Mouse (Mus musculus) left cerebral cortex, postnatal 14 days (tissue): ENCODE data around the gene Pigq. TPM values are rescaled to one million over a fixed set of nuclear protein-coding genes. Genes with fewer than 3 reads are reported as not detected.

Experiments used
- DNase-seq, 2 experiments: peaks; one replicate each; pipeline ENCODE4 v3.0.0; 2021 to 2022; ENCODE audit warnings: low spot score in 2 of 2, mixed read lengths in 1 of 2
- intact Hi-C: fragments of 180-260 bp; cut with DNase I; formaldehyde crosslinking; loops from one replicate; pipeline ENCODE4 v1.15.1; 2025
- total RNA-seq, 2 experiments: library from RNA; stranded (reverse); gene quantifications; 2 replicates each; pipeline ENCODE4 v1.2.3; 2021

Pigq gene
- total RNA-seq, 2 experiments from 2014 or later: 138 to 145 TPM

DNA sequence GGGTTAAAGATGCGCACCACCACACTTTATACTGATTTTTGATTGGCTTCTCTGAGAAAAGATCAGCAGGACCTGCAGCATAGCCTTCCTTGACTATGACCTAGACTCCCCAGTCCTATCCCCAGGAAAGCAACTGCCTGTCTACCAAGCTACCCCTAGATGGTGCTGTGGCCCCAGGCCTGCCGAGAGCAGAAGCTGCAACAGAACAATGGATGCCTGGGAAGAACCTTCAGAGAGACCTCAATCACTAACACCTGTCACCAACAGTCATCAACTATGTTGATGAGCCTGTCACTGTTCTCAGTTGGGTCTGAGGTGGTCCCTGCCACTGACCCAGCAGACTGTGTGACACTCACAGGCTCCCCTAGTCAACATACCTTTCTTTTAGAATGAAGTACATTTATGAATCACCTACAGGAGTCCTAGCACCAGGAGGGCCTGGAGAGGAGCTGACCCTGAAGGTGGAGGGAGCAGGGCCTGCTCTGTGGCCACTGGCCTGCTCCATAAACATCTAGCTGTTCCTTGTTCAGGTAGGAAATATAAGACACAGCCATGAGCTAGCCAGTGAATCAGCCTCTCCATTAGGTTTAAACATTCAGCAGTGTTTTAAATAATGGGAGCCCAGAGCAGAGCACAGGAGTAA, 50.6 kb downstream of the Pigq start:
- intact Hi-C loops: loop anchor here (5.0 kb wide), 1 partner anchor 93 kb away; the partner anchor contains the start of gene Capn15
- DNase-seq: peak in 1 of 2 experiments; percentile 71

DNA sequence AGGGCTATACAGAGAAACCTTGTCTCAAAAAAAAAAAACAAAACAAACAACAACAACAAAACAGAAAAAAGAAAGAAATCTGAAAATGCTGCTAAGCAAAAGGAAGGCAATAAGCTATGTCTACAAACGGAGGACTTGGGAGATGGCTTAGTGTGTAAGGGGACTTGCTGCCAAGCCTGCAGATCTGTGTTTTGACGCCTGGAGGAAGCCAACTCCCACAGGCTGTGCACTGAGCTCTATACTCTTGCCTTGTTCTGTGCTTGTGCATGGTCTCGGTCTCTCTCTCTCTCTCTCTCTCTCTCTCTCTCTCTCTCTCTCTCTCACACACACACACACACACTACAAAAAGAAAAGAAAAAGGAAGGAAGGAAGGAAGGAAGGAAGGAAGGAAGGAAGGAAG, 55.9 kb downstream of the Pigq start:
- DNase-seq: no peak
- intact Hi-C loops: no loop called here

DNA sequence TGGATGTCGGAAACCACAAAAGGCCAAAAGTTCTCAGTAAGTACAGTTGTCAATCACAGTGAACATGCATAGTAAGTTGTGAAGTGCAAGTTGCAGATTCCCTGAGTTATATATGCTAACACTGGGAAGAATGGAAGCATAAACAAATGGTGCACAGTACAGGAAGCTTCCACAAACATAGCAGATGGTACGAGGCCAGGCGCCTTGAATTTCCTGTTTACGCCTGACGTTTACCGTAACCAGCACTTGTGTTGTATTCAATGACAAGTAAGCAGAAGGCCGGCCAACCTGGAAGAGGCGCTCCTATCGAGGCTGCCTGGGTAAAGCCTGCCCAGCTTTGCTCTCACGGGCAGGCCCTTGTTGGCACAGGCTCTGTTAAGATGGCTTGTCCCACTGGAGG, 57.3 kb downstream of the Pigq start:
- intact Hi-C loops: no loop called here
- no peak for DNase-seq

DNA sequence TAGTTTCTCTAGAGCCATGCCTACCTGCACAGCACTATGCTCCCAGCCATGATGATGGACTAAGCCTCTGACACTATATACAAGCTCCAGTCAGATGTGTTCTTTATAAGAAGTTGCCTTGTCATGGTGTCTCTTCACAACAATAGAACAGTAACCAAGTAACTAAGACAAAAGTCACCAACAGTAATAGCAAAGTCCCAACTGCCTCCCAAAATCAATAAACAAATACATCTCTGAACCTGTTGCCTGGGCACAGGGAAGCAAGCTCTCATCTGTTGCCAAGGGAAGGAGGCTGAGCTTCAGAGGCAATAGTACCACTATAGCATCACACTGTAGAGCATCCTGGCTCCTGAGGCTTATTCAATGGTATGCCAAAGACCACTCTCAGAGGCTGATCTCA, 57.9 kb downstream of the Pigq start:
- DNase-seq: no peak
- intact Hi-C loops: no loop called here

DNA sequence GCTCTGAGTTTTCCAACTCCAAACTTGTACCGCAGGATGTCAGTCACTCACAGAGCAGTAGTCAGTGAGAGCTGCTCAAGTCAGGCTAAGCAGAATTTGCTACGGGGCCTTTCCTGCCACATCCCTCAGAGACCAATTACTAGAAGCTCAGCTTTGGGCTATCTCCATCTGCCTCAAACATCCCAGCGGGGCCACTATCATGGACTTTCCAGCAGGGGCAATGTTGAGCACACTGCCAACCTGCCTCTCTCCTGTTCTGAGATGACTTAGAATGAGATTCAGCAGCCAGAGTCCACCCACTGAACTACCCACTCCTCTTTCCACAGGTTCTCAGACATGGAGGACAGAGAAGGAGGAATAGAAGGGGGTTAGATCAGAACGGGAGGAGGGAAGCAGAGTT, 59.1 kb downstream of the Pigq start:
- no peak for DNase-seq
- intact Hi-C loops: no loop called here

DNA sequence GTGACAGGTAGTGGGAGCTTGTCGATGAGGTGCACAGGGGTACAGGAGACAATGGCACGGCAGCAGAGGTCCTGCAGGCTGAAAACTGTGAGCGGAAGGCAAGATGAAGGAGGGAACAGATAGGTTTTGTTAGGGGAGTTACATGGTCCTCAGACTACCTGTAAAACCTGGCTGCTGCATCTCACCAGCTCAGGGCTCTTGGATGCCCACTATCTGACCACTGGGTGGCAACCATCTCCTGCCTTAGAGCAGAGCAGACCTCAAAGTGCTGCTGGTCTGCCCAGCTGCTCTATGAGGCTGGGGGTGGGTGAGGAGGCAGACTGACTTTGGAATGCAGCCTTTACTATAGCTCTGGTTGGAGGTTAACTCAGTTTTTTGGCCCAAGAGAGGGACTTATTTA, 60.9 kb downstream of the Pigq start:
- intact Hi-C loops: no loop called here
- no peak for DNase-seq

DNA sequence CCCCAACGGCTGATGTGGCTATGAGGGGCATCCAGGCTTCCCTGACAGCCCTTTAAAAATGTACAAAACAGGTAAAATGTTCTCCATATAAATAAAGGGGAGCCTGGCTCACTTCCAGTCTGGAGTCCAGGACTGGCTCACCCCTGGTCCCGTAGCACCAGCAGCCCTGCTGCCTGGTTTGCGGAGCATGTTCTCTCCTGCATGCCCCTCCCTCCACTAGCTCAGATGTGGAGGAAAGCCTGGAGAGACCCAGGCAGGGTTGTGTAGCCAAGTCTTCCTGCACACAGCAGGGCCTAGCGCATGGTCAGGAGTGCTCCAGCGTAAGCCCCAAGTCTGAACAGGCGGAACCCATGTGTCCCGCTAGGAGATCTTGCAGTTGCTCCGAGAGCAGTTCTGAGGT, 61.5 kb downstream of the Pigq start:
- intact Hi-C loops: no loop called here
- no peak for DNase-seq

DNA sequence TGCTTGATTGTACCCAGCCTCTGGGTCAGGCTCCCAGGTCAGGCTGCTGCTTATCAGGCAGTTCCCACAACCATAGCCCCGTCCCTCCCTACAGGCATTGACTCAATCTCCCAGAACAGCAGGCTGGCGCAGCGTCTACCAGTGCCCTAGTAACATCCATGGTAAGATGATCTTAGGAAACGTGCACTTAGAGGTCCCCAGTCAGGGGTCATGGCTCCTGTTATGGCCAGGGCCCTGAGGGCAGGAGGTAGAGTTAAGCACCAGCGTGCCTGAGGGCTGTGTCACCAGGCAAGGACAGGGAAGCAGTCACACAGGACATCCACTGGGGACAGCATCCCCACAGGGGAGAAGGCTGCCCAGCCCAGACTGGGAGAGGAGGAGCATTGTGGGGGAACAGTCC, 62.4 kb downstream of the Pigq start:
- intact Hi-C loops: no loop called here
- DNase-seq: no peak

DNA sequence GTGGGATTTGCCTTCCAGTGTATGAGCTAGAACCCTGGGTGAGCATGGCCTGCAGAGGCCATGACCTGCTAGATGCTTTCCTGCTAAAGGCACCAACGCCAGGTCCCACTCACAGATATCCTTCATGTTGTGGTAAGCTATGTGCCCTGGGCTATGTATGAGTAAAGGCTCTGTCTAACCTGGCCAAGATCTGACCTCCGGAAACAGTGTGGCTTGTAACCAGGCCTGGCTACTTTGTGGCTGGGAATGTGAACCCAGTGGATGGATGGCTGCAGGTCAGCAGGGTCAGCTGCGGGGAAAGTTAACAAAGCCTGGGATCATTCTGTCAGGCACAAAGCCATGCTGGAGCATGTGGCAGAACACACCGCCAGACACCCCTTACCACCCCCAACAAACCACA, 63.0 kb downstream of the Pigq start:
- no peak for DNase-seq
- intact Hi-C loops: no loop called here

DNA sequence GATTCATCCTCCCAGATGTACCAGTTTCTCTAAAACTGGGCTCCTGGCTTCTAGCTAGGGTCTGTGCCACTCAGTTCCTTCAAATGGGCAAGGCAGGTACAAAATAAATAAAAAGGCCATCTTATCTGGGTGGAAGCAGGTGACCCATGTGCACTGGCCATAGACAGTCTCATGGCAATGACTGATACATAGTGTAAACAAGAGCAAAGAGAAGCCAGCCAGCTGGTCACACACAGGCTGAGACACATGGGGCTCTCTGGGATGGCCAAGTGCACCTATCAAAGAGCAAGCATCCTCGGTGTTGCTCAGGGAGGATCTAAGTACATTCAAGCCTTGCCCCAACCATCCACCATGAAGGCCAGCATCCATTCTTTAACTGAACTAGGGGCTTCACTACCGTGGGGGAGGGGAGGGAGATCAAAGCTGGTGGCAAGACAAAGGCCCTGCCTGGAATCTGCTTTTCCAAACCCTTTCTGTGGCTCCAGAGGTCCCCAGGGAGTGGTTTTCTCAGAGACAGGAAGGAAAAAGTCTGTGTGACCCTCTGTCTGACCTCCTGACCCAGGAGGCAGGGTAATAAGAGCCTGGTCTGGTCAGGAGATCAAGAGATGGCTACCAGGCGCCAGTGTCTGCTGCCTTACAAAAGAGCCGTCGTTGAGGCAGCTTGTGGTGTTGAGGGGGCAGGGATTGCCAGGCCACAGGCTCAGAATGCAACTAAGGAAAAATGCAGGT, 63.7 kb downstream of the Pigq start:
- intact Hi-C loops: no loop called here
- DNase-seq: no peak

DNA sequence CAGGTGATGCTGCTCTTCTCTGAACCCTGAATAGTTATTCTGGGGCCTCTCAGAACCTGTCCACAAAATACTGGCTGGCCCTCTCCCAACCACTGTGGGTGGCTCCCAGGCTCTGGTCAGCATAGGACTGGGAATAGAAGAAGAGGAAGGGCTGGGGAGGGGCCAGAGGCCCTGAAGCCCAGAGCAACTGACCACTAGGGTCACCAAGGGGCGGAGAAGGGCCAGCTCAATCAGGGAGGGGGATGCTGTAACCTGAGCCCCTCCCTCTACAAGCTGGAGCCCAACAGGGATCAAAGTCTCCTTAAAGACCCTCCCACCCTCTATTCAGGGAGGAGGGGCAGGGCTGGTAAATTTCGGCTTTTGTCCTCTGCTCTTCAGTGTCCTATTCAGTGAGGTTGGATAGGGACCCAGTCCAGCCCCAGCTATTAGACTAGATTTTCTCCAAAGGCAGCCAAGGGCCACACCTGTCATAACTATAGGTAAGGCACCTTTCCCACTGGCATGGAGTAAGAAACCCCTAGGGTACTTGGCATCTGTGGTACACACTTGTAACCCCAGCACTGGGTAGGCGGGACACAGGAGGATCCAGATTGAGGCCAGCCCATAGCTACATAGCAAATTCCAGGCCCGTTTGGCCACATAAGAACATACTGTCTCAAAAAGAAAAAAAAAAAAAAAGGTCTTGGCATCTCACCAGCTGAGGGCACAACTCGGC, 64.4 kb downstream of the Pigq start, which contains the start of gene Wfikkn1:
Gene Wfikkn1 (minus strand): TSS at position 663 of the 715 bp plus-strand sequence.
- DNase-seq: no peak
- intact Hi-C loops: no loop called here

DNA sequence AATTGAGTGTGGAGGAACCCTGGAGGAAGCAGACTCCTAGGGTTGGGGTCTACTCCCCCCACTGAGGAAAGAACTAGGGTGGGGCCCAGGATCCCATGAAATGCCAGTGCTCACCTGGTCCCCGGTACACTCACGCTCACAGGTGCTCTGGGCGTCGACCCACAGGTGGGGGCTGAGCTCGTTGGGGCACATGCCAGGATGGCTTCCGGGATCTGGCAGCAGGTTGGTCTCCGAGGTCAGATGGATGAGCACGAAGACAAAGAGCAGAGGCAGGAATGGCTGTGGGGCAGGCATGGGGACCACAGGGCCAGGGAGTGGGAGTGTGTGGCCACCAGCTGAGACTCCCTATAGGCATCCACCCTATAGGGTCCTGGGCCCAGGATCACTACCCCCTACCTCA, 65.0 kb downstream of the Pigq start:
- intact Hi-C loops: loop anchor here (5.0 kb wide), 1 partner anchor 43 kb away; no protein-coding TSS in a partner anchor
- no peak for DNase-seq

DNA sequence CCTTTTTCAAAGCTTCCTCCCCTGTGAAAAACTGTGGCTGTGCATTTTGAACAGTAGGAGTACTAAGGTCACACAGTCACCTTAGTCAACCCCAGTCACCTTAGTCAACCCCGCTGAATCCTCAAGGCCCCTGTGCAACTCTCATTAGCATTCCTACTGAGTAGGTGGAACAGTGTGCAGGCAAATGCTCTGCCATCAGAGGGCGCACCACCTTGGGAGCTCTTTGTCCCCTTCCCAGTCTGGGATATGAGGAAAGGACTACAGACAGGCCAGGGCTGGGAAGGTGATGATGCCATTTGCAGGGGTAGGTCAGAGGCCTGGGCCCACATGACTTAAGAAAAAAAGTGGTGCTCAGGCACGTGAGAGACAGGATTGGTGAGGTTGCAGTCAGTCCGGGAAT, 65.5 kb downstream of the Pigq start:
- intact Hi-C loops: loop anchor here (5.0 kb wide), 1 partner anchor 43 kb away; no protein-coding TSS in a partner anchor
- DNase-seq: peak; percentile 62 to 67

DNA sequence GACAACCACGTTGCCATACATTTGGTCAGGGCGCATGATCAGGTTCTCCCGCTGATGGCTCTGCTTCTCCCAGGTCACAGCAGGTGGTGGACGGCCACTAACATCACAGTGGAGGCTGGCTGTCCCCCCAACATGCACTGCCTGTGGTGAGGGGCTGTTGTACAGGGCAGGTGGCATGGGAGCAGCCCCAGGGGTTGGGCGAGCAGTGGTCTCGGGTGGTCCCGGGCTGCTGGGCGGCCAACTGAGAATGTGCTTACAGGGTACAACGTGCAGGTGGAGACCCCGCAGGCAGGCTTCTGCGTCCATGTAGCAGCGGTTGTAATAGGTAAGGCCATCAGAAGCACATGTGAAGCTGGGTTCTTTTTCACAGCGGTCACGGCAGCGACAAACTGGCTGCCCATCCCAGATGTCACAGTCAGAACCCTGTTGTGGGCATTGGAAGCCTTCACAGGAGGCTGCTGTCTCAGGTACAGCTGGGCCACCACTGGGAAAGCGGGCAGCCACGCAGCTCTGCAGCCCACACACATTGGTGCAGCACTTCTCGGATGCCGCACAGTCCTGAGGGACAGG, 66.0 kb downstream of the Pigq start:
- intact Hi-C loops: loop anchor here (5.0 kb wide), 1 partner anchor 44 kb away; no protein-coding TSS in a partner anchor
- DNase-seq: no peak

DNA sequence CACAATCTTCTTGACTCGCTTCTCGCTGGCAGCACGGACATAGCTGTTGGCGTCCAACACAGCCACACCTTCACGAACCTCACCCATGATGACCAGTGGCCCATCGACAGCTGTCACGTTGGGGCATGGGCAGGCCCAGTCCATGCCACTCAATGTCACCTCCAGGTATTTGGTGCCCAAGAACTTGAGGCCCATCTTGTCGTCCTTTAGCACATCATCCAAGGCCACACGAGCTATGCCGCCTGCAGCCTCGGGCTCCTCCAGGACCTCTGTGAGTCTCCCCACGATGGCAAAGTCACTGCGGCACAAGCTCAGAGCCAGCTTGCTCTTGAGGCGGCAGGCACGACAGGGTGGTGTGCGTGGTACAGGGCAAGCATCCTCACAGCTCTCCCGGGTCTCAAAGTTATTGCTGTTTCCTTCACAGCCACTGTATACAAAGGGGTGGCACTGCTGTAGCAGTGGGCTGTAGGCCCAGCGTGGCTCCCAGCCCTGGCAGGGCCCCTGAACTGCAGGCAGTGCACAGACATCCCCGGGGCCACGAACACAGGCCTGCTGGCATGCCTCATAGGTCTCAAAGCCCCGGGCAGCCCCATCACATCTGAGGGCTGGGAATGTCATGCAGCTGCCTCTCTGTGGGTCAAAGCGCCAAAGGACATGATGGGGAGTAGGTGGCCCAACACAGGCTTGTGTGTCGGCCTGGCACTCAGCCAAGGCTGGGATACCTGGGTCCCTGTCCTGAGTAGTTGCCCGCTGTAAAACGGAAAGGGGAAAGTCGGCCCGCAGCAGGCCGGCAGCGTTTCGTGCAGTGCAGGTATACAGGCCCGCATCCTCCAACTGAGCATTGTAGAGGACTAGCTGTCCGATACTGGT, 66.8 kb downstream of the Pigq start:
- peak in 1 of 2 experiments; percentile 31 for DNase-seq
- intact Hi-C loops: loop anchor here (5.0 kb wide), 1 partner anchor 44 kb away; no protein-coding TSS in a partner anchor

DNA sequence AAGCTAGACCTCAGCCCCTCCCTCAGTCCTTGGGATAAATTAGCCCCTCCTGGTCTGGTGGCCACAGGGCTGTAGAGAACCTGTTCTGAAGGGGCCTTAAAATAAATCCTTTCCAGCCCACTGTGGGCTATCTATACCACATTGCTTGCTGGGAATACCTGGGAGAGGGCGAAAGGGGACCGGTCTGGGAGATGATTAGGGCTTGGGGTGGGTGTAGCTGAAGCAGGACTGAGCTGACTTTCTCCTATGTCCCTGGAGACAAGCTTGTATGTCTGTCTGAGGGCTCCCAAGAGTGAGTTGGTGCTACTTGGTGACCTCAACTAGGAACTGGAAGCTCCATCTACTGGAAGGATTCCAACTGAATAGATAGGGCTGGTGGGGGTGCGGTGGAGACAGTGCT, 67.7 kb downstream of the Pigq start:
- no peak for DNase-seq
- intact Hi-C loops: loop anchor here (5.0 kb wide), 1 partner anchor 45 kb away; no protein-coding TSS in a partner anchor
